Mouse (Mus musculus): ENCODE measurements around the gene Ccs.

Ccs gene

GRCm38 (mm10) chr19:4850281-4850680 is 11.1 kb upstream of the Ccs start:
- Histone ChIP-seq H3K27me3 (ENCODE audit: control insufficient read depth, insufficient read depth, low read length, poor library complexity, severe bottlenecking) (no peaks in the 10 kb centered on the region), H3K36me3 (ENCODE audit: control insufficient read depth, insufficient read depth, low read length, poor library complexity, severe bottlenecking) (no peaks in the 10 kb centered on the region)
- DNase-seq (ENCODE audit: low read depth, low spot score) = no peak

DNA sequence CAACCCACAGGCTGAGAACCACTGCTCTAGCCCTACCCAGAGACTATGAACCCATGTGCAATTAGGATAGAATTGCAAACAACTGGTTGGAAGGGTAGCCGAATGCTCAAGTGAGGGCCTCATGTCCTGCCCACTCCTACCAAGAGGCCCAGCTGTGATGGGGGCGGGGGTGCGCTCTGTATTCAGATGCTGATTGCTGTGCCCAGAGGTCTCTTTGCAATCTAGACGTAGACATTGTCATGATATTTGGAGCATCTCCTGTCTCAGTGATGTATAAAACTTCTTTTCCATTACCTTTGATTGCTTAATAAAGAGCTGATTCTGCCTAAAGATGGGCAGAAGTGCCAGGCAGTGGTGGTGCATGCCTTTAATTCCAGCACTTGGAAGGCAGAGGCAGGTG is 10.7 kb upstream of the Ccs start:
- H3K27me3 ChIP-seq (ENCODE audit: control insufficient read depth, insufficient read depth, low read length, poor library complexity, severe bottlenecking) = no peaks in the 10 kb centered on the region
- H3K36me3 ChIP-seq (ENCODE audit: control insufficient read depth, insufficient read depth, low read length, poor library complexity, severe bottlenecking) = no peaks in the 10 kb centered on the region
- no peak for DNase-seq (ENCODE audit: low read depth, low spot score)

GRCm38 (mm10) chr19:4847490-4847889 is 8.4 kb upstream of the Ccs start:
- Histone ChIP-seq H3K36me3 (ENCODE audit: control insufficient read depth, insufficient read depth, low read length, poor library complexity, severe bottlenecking) (no peaks in the 10 kb centered on the region), H3K27me3 (ENCODE audit: control insufficient read depth, insufficient read depth, low read length, poor library complexity, severe bottlenecking) (no peaks in the 10 kb centered on the region)
- DNase-seq (ENCODE audit: low read depth, low spot score) = peak; percentile 51

DNA sequence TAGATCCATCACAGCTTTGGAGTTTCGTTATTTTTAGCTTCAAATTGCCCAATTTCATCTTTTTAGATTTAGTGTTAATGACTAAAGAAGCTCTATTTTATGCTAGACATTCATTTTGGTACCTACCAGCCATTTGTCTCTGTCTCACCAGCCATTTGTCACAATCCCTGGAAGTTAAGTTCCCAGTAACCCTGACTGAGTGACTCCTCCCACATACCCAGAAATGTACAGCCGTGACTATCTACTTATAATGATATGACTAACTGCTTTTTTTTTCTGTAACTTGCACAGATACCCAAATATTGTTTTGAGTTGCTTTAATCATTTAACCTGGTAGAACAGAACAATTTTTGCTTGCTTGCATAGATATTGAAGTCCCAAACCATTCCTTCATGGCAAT is 6.7 kb upstream of the Ccs start:
- no peaks in the 10 kb centered on the region for H3K36me3 ChIP-seq (ENCODE audit: control insufficient read depth, insufficient read depth, low read length, poor library complexity, severe bottlenecking)
- DNase-seq (ENCODE audit: low read depth, low spot score) = no peak
- H3K27me3 ChIP-seq (ENCODE audit: control insufficient read depth, insufficient read depth, low read length, poor library complexity, severe bottlenecking) = no peaks in the 10 kb centered on the region

DNA sequence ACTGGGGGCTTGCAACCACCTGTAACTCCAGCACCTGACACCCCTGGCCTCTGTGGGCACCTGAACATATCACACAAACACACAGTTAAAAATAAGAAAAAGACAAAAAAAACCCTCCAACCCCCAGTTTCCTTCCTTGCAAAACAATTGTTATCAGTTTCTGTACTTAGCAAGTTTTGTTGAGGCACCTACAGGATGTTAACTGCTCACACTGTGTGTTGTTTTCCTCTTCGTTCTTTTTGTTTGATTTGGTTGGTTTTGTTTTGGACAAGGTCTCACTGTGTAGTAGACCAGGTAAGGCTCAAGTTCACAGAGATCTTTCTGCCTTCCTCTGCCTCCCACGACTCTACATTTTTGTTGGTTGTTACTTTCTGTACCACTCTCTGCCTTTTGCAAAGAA is 3.5 kb upstream of the Ccs start:
- Histone ChIP-seq H3K27me3 (ENCODE audit: control insufficient read depth, insufficient read depth, low read length, poor library complexity, severe bottlenecking) (no peaks in the 10 kb centered on the region), H3K36me3 (ENCODE audit: control insufficient read depth, insufficient read depth, low read length, poor library complexity, severe bottlenecking) (no peaks in the 10 kb centered on the region)
- DNase-seq (ENCODE audit: low read depth, low spot score) = no peak

DNA sequence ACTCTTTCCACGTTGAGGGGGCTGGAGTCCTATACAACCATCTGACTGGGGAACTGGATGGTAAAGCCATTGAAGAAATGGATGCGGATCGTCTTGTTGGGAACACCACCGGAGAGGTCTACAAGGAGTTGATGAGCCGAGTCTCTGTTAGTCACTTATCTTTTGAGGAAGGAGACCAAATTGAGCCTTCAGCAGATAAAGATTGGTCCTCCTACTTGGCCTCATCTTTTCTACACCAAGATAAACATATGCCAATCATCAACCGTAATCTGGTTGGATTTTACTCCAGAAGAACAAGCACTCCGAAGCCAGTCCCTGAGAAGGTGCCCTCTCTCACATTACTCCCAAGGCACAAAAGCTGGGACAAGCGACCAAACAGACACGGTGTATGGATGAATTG is 1.7 kb upstream of the Ccs start:
- no peak for DNase-seq (ENCODE audit: low read depth, low spot score)
- no peaks in the 10 kb centered on the region for H3K36me3 ChIP-seq (ENCODE audit: control insufficient read depth, insufficient read depth, low read length, poor library complexity, severe bottlenecking)
- no peaks in the 10 kb centered on the region for H3K27me3 ChIP-seq (ENCODE audit: control insufficient read depth, insufficient read depth, low read length, poor library complexity, severe bottlenecking)

- no peak for DNase-seq (ENCODE audit: low read depth, low spot score)
- H3K27me3 ChIP-seq (ENCODE audit: control insufficient read depth, insufficient read depth, low read length, poor library complexity, severe bottlenecking) = no peaks in the 10 kb centered on the region
- no peaks in the 10 kb centered on the region for H3K36me3 ChIP-seq (ENCODE audit: control insufficient read depth, insufficient read depth, low read length, poor library complexity, severe bottlenecking)
Observed at GRCm38 (mm10) chr19:4838526-4839140, 499 bp downstream of the Ccs start.

- no peaks in the 10 kb centered on the region for H3K27me3 ChIP-seq (ENCODE audit: control insufficient read depth, insufficient read depth, low read length, poor library complexity, severe bottlenecking)
- no peaks in the 10 kb centered on the region for H3K36me3 ChIP-seq (ENCODE audit: control insufficient read depth, insufficient read depth, low read length, poor library complexity, severe bottlenecking)
- no peak for DNase-seq (ENCODE audit: low read depth, low spot score)
Observed at GRCm38 (mm10) chr19:4837049-4837448, 2.1 kb downstream of the Ccs start.

- no peaks in the 10 kb centered on the region for H3K36me3 ChIP-seq (ENCODE audit: control insufficient read depth, insufficient read depth, low read length, poor library complexity, severe bottlenecking)
- no peaks in the 10 kb centered on the region for H3K27me3 ChIP-seq (ENCODE audit: control insufficient read depth, insufficient read depth, low read length, poor library complexity, severe bottlenecking)
- no peak for DNase-seq (ENCODE audit: low read depth, low spot score)
Observed at GRCm38 (mm10) chr19:4836096-4836495, 3.0 kb downstream of the Ccs start.

DNA sequence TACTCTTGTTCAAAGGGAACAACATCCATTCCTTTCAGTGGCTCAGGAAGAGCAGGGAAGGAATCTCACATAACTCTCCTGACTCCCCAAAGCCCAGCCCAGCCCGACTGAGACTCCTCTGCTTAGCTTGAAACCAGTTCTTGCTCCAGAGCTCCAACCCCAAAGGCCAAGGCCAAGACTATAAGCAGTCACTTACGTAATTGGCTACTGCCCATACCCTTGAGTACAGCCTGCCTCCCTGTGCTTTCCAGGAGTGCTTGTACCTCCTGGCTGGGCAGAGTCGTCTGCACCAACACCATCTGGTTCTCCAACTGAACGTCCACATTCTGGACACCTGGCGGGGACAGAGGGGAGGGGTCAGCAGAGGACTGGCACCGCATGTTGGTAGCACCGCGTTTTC is 5.2 kb downstream of the Ccs start:
- no peaks in the 10 kb centered on the region for H3K27me3 ChIP-seq (ENCODE audit: control insufficient read depth, insufficient read depth, low read length, poor library complexity, severe bottlenecking)
- DNase-seq (ENCODE audit: low read depth, low spot score) = no peak
- 0 out of 2 replicates have a peak, but pooled peaks cover 2% of the 10 kb centered on the region for H3K36me3 ChIP-seq (ENCODE audit: control insufficient read depth, insufficient read depth, low read length, poor library complexity, severe bottlenecking)

DNA sequence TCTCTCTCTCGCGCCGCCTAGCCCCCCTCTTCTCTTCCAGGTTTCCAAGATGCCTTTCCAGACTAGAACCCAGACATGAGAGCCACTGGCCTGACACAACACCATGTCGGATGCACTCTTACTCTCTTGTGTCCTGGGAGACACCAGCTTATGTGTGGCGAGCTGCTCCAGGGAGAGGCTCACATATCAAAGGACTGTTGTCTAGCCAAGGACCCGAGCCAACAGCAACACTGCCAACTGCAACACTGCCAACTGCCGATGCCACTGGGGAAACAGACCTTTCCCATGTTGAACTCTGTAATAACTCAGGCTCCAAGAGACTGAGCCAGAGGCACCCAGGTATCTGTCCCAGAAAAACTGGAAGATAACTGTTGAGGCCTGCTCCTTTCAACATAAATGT is 10.0 kb downstream of the Ccs start:
- Histone ChIP-seq H3K27me3 (ENCODE audit: control insufficient read depth, insufficient read depth, low read length, poor library complexity, severe bottlenecking) (no peaks in the 10 kb centered on the region), H3K36me3 (ENCODE audit: control insufficient read depth, insufficient read depth, low read length, poor library complexity, severe bottlenecking) (peaks cover 3% of the 10 kb centered on the region; the same call in 1 of the 2 replicates)
- no peak for DNase-seq (ENCODE audit: low read depth, low spot score)

DNA sequence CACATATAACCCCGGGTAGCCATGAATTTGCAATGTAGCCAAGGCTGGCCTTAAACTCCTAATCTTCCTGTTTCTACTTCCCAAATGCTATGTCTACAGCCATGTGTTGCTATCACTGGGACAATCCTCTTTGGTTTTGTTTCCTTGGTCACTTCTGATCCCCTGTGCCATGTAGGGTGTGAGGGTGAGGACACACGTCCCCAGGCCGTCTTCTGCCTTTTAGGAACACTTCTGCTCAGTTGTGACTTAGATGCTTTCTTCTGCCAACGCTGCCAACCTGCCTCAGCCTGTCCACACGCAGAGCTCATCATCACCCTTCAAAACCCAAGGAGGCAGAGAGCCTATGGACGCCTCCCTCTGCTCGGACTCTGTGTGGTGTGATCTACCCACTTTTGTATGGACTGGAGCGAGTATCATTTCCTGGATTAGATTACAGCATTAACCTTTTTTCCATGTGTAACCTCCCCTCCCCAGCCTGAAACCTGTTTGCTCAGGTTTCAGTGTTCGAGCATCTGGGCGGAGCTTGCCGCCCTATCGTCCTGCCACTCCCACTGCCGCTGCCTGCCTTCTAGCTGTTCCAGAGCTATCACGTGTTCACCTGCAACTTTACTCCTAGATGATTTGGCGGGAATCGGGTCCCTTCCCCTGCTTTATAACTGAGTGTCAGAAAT is 10.6 kb downstream of the Ccs start:
- H3K36me3 ChIP-seq (ENCODE audit: control insufficient read depth, insufficient read depth, low read length, poor library complexity, severe bottlenecking) = peaks cover 3% of the 10 kb centered on the region; the same call in 1 of the 2 replicates
- no peaks in the 10 kb centered on the region for H3K27me3 ChIP-seq (ENCODE audit: control insufficient read depth, insufficient read depth, low read length, poor library complexity, severe bottlenecking)
- DNase-seq (ENCODE audit: low read depth, low spot score) = no peak

- Histone ChIP-seq H3K36me3 (ENCODE audit: control insufficient read depth, insufficient read depth, low read length, poor library complexity, severe bottlenecking) (peaks cover 1% of the 10 kb centered on the region; the same call in 1 of the 2 replicates), H3K27me3 (ENCODE audit: control insufficient read depth, insufficient read depth, low read length, poor library complexity, severe bottlenecking) (no peaks in the 10 kb centered on the region)
- DNase-seq (ENCODE audit: low read depth, low spot score) = peak; percentile 11
Observed at GRCm38 (mm10) chr19:4820678-4821303, 18.3 kb downstream of the Ccs start.

DNA sequence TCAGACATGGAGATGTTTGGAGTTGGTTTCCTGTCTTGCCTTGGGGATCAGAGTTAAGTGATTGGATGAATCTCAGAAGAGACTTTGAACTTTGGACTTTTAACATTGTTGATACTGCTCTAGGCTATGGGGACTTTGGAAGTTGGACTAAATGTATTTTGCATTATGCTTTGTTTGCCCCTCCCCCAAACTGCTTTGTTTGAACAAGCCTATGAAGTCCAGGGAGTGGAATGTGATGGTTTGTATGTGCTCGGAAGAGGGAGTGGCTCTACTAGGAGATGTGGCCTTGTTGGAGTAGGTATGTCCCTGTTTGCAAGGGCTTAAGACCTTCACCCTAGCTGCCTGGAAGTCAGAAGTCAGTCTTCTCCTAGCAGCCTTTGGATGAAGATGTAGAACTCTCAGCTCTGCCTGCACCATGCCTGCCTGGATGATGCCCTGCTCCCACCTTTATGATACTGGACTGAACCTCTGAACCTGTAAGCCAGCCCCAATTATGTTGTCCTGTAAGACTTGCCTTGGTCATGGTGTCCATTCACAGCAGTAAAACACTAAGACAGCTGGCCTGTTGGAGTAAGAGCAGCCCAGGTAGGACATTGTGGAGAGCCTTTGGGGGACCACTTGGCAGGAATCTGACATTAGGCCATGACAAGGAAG is 21.8 kb downstream of the Ccs start:
- no peak for DNase-seq (ENCODE audit: low read depth, low spot score)
- Histone ChIP-seq H3K27me3 (ENCODE audit: control insufficient read depth, insufficient read depth, low read length, poor library complexity, severe bottlenecking) (no peaks in the 10 kb centered on the region), H3K36me3 (ENCODE audit: control insufficient read depth, insufficient read depth, low read length, poor library complexity, severe bottlenecking) (no peaks in the 10 kb centered on the region)

DNA sequence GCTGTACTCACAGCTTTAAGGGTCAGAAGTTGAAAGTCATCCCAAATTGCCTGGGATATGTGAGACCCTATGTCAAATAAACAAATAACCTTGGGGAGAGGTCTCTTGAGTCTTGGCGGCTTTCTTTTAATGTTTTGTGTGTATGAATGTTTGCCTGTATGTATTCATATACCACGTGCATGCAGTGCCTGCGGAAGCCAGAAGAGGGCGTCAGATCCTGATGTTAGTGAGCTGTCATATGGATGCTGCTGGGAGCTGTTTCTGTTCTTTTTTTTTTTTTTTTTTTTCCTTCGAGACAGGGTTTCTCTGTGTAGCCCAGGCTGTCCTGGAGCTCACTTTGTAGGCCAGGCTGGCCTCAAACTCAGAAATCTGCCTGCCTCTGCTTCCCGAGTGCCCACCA is 26.1 kb downstream of the Ccs start:
- no peaks in the 10 kb centered on the region for H3K36me3 ChIP-seq (ENCODE audit: control insufficient read depth, insufficient read depth, low read length, poor library complexity, severe bottlenecking)
- H3K27me3 ChIP-seq (ENCODE audit: control insufficient read depth, insufficient read depth, low read length, poor library complexity, severe bottlenecking) = no peaks in the 10 kb centered on the region
- peak; percentile 42 for DNase-seq (ENCODE audit: low read depth, low spot score)
